Mouse (Mus musculus): ENCODE measurements around the gene 4933405L10Rik.

DNA sequence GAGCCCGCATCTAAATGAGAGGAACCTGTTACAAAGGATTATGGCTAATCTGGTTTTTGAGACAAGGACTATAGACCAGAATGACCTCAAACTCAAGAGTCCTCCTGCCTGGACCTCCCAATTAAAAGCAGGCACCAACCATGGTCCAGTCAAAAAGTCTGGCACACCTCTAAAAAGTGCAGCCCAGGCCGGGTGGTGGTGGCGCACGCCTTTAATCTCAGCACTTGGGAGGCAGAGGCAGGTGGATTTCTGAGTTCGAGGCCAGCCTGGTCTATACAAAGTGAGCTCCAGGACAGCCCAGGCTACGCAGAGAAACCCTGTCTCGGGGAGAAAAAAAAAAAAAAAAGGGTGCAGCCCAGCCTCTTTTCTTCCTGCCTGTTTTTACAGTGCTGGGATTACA lies 22.1 kb upstream of the 4933405L10Rik start:
- TF ChIP-seq CTCF (conservative IDR thresholded peaks at IDR 0.05 in 1 of 2, IDR thresholded peaks at IDR 0.05 in 1 of 2; ENCODE audit: low read depth in 2 of 2, low read length in 2 of 2), result no peak
- no peak for TF ChIP-seq IRF4 (IDR thresholded peaks at IDR 0.05; ENCODE audit: low read depth, low read length)
- no peak for TF ChIP-seq KAT2A (IDR thresholded peaks at IDR 0.05; ENCODE audit: insufficient replicate concordance, low read length)
- TF ChIP-seq TBP (conservative IDR thresholded peaks at IDR 0.05; ENCODE audit: low read depth, low read length), result no peak
- no peak for TF ChIP-seq HCFC1 (IDR thresholded peaks at IDR 0.05; ENCODE audit: low read depth, low read length)
- TF ChIP-seq MAX (IDR thresholded peaks at IDR 0.05; ENCODE audit: low read length), result no peak
- TF ChIP-seq MAZ (IDR thresholded peaks at IDR 0.05; ENCODE audit: low read depth, low read length), result no peak
- TF ChIP-seq NELFE (IDR thresholded peaks at IDR 0.05; ENCODE audit: low read depth, low read length), result no peak
- TF ChIP-seq ZC3H11A (IDR thresholded peaks at IDR 0.05; ENCODE audit: low read depth, low read length), result no peak
- TF ChIP-seq CHD1 (IDR thresholded peaks at IDR 0.05; ENCODE audit: low read depth, low read length), result no peak
- no peak for TF ChIP-seq JUND (conservative IDR thresholded peaks at IDR 0.05; ENCODE audit: low read depth, low read length)
- no peak for TF ChIP-seq GABPA (IDR thresholded peaks at IDR 0.05; ENCODE audit: insufficient replicate concordance, low read depth, low read length)

Data from CH12.LX (cell line).